Mouse (Mus musculus) Patski (cell line): ENCODE data around the gene 4933417A18Rik. TPM values are rescaled to one million over a fixed set of nuclear protein-coding genes. Genes with fewer than 3 reads are reported as not detected.
"Not testable (repeated sequence)": the region's sequence is repeated elsewhere in the genome, so short reads cannot be mapped to it uniquely, and the experiment has no call there.

ENCODE experiments used
- ATAC-seq: fragments of 100-300 bp; one replicate; pipeline ENCODE4 v1.8.0; 2021
- CTCF ChIA-PET: fragments of 350-600 bp; sonication (Branson Sonifier 250); formaldehyde crosslinking; loops from one replicate; lab custom pipeline; 2022; ENCODE audit warnings: inconsistent platforms; lab: Charles Lee
- POLR2A ChIA-PET: fragments of 350-600 bp; sonication (Branson Sonifier 250); formaldehyde crosslinking; loops from one replicate; lab custom pipeline; 2022; ENCODE audit warnings: antibody characterized with exemption, inconsistent platforms; lab: Charles Lee
- DNase-seq: peaks from one replicate; pipeline ENCODE4 v3.0.0-alpha.2; 2011; ENCODE audit warnings: low read depth, low spot score
- H3K27me3 ChIP-seq: fragments of 371-371 bp; one replicate; pipeline ENCODE4 v1.5.1; 2021
- CTCF ChIP-seq: fragments of 100-300 bp; IDR thresholded peaks from one replicate; pipeline ENCODE4 v1.5.1; 2021
- in situ Hi-C: fragments of 300-500 bp; cut with MboI; formaldehyde crosslinking; loops from 3 replicates; pipeline ENCODE4 v1.11.1; 2018; ENCODE audit warnings: low pct_unique_long_range_greater_than_20kb, mixed read lengths
- polyA plus RNA-seq: library from polyadenylated mRNA; unstranded; gene quantifications from one replicate; pipeline ENCODE4 v1.2.3, GENCODE M21; 2021

Gene 4933417A18Rik
- not detected for polyA plus RNA-seq

GRCm38 (mm10) chr13:34924210-34924609, at the start of gene 4933417A18Rik, which contains the start of gene Fam217a:
Gene 4933417A18Rik, plus strand, starts transcription at chr13:34924409.
Gene Fam217a, minus strand, starts transcription at chr13:34924310.
- CTCF ChIA-PET, result no interaction called here
- DNase-seq, result no peak
- TF ChIP-seq CTCF, result no peak
- POLR2A ChIA-PET, result interaction anchor here (0.5 kb wide), 1 partner anchor 67 kb away, joined by 3 read pairs; no protein-coding TSS in a partner anchor
- in situ Hi-C loops, result no loop called here
- no peak for ATAC-seq
- peaks cover 21% of the 10 kb centered on the region for H3K27me3 ChIP-seq

GRCm38 (mm10) chr13:34874736-34875135, 49.5 kb upstream of the 4933417A18Rik start:
- not testable (repeated sequence) for DNase-seq, ATAC-seq, H3K27me3 ChIP-seq
- in situ Hi-C loops, result loop anchor here (10.0 kb wide), 1 partner anchor 840 kb away; the partner anchor contains the start of gene Bphl
- ChIA-PET CTCF (interaction anchor here (1.2 kb wide), 1 partner anchor 224 kb away, joined by 3 read pairs; no protein-coding TSS in a partner anchor), POLR2A (interaction anchor here (0.6 kb wide), 2 partner anchors 17 to 537 kb away, joined by 3 read pairs; no protein-coding TSS in a partner anchor)

- H3K27me3 ChIP-seq, result no peaks in the 10 kb centered on the region
- POLR2A ChIA-PET, result interaction anchor here (0.6 kb wide), 2 partner anchors 17 to 538 kb away, joined by 3 read pairs; no protein-coding TSS in a partner anchor
- CTCF ChIA-PET, result interaction anchor here (1.2 to 1.3 kb wide), 3 partner anchors 25 to 228 kb away, joined by 3 to 4 read pairs (median 3); no protein-coding TSS in a partner anchor
- peak; percentile 67 for ATAC-seq
- no peak for TF ChIP-seq CTCF
- in situ Hi-C loops, result loop anchor here (10.0 kb wide), 1 partner anchor 840 kb away; the partner anchor contains the start of gene Bphl
- DNase-seq, result peak; percentile 54
These were observed 49.0 kb upstream of the 4933417A18Rik start, which contains the start of gene Prpf4b for GRCm38 (mm10) chr13:34875166-34875710. Gene Prpf4b, plus strand, starts transcription at chr13:34875302.

- ChIA-PET CTCF (interaction anchor here (1.2 to 1.3 kb wide), 2 partner anchors 24 to 229 kb away, joined by 3 to 4 read pairs; no protein-coding TSS in a partner anchor), POLR2A (interaction anchor here (0.6 to 0.8 kb wide), 2 partner anchors 21 to 220 kb away, joined by 4 to 6 read pairs; no protein-coding TSS in a partner anchor)
- in situ Hi-C loops, result loop anchor here (10.0 kb wide), 1 partner anchor 841 kb away; the partner anchor contains the start of gene Bphl
- ATAC-seq, result peak; percentile 71
- no peaks in the 10 kb centered on the region for H3K27me3 ChIP-seq
- peak; percentile 4 for DNase-seq
- no peak for TF ChIP-seq CTCF
These were observed 48.3 kb upstream of the 4933417A18Rik start for GRCm38 (mm10) chr13:34875741-34876445.

GRCm38 (mm10) chr13:34876481-34876880, 47.7 kb upstream of the 4933417A18Rik start:
- in situ Hi-C loops, result loop anchor here (10.0 kb wide), 1 partner anchor 842 kb away; the partner anchor contains the start of gene Bphl
- ATAC-seq, result no peak
- no peak for TF ChIP-seq CTCF
- H3K27me3 ChIP-seq, result no peaks in the 10 kb centered on the region
- CTCF ChIA-PET, result interaction anchor here (1.0 to 1.3 kb wide), 3 partner anchors 23 to 229 kb away, joined by 3 to 4 read pairs (median 4); no protein-coding TSS in a partner anchor
- POLR2A ChIA-PET, result interaction anchor here (0.6 to 2.0 kb wide), 5 partner anchors 14 to 461 kb away, joined by 3 to 6 read pairs (median 4); no protein-coding TSS in a partner anchor
- no peak for DNase-seq

- POLR2A ChIA-PET, result no interaction called here
- CTCF ChIA-PET, result no interaction called here
- ATAC-seq (no peak), DNase-seq (no peak)
- in situ Hi-C loops, result no loop called here
- TF ChIP-seq CTCF, result no peak
- no peaks in the 10 kb centered on the region for H3K27me3 ChIP-seq
These were observed 31.3 kb upstream of the 4933417A18Rik start for GRCm38 (mm10) chr13:34892871-34893270.

- CTCF ChIA-PET, result interaction anchor here (1.4 kb wide), 1 partner anchor 8 kb away, joined by 4 read pairs; no protein-coding TSS in a partner anchor
- no peak for TF ChIP-seq CTCF
These were observed 9.6 kb upstream of the 4933417A18Rik start for GRCm38 (mm10) chr13:34914614-34915013.

GRCm38 (mm10) chr13:34916520-34917167, 7.6 kb upstream of the 4933417A18Rik start:
- ChIA-PET CTCF (no interaction called here), POLR2A (no interaction called here)
- no peak for TF ChIP-seq CTCF
- in situ Hi-C loops, result no loop called here
- ATAC-seq (no peak), DNase-seq (no peak)
- H3K27me3 ChIP-seq, result peaks cover 10% of the 10 kb centered on the region

More at GRCm38 (mm10) chr13:34914614-34915013, 9.6 kb upstream of the 4933417A18Rik start:
- in situ Hi-C loops, result no loop called here
- ATAC-seq (no peak), DNase-seq (no peak)
- POLR2A ChIA-PET, result no interaction called here
- H3K27me3 ChIP-seq, result peaks cover 4% of the 10 kb centered on the region

GRCm38 (mm10) chr13:34934931-34935644, 10.9 kb downstream of the 4933417A18Rik start:
- ATAC-seq, result no peak
- CTCF ChIA-PET, result no interaction called here
- in situ Hi-C loops, result no loop called here
- no peak for TF ChIP-seq CTCF
- POLR2A ChIA-PET, result no interaction called here
- peaks cover 32% of the 10 kb centered on the region for H3K27me3 ChIP-seq
- DNase-seq, result no peak
